Mouse (Mus musculus): ENCODE results near the gene Tinagl1.

- TF ChIP-seq EP300 (IDR thresholded peaks at IDR 0.05; ENCODE audit: insufficient read depth, low read depth, low read length) (no peak), POLR2A (IDR thresholded peaks at IDR 0.05; ENCODE audit: insufficient read depth, low read depth, low read length) (no peak)
Measured at GRCm38 (mm10) chr4:130186450-130186849, 11.5 kb upstream of the Tinagl1 start.
